10 mouse cellular contexts compared by ENCODE assay signal in the genomic region with DNA sequence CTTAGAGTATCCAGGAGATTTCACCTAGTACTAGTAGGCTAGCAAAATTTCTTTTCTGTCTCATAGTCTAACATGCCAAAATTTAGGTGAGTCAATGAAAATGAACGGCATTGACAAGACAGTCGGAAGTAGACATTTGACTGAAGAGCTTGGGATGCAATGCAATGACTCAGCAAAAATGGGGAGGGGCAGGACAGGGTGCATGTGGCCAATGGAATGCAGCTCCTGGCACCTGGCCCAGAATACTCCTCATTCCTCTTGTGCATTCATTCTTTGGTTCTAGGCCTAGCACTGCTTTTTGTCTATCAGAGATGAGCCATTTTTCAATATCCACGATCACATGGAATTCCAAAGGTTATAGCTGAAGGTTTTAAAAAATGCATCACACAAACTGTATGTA. TPM values are rescaled to one million over a fixed set of nuclear protein-coding genes. Genes with fewer than 3 reads are reported as not detected.
DNase-seq lines count a peak whose midpoint lies in the region; ATAC-seq and TF ChIP-seq lines count a peak whose summit lies in the region.
"Had no signal": no experiment of that assay in that cellular context is flagged by ENCODE, and none has a peak within 500 bp of the region (broad histone marks: within the 10 kb centered on the region; RNA-seq: fewer than 3 reads in every experiment).

No protein-coding gene starts in this region.

- no peaks in the 10 kb centered on the region for H3K9me3 ChIP-seq in heart, embryonic 10.5 days
- H3K9me3 ChIP-seq in lung, embryonic 15.5 days = no peaks in the 10 kb centered on the region
- H3K9me3 ChIP-seq: limb, embryonic 13.5 days; stomach, embryonic 15.5 days had no signal

- no peak overlapping the region for H3K27ac ChIP-seq in left cerebral cortex, adult 2 months
- no peak overlapping the region for H3K27ac ChIP-seq in heart, embryonic 10.5 days
- no peak overlapping the region for H3K27ac ChIP-seq in lung, embryonic 15.5 days
- H3K27ac ChIP-seq: limb, embryonic 13.5 days; stomach, embryonic 15.5 days had no signal

- H3K4me3 ChIP-seq in left cerebral cortex, adult 2 months = no peak overlapping the region
- H3K4me3 ChIP-seq in heart, embryonic 10.5 days = no peak overlapping the region
- no peak overlapping the region for H3K4me3 ChIP-seq in lung, embryonic 15.5 days
- H3K4me3 ChIP-seq: limb, embryonic 13.5 days; stomach, embryonic 15.5 days had no signal

- no peaks in the 10 kb centered on the region for H3K4me1 ChIP-seq in heart, embryonic 10.5 days
- no peaks in the 10 kb centered on the region for H3K4me1 ChIP-seq in lung, embryonic 15.5 days
- H3K4me1 ChIP-seq: limb, embryonic 13.5 days; stomach, embryonic 15.5 days had no signal

- 81% methylated on average over 3 of the region's 3 CpGs for WGBS in heart, embryonic 10.5 days
- 53% methylated on average over 3 of the region's 3 CpGs for whole genome bisulfite sequencing in lung, embryonic 15.5 days

- no peaks in the 10 kb centered on the region for H3K27me3 ChIP-seq in heart, embryonic 10.5 days (ENCODE audit: insufficient read depth, poor library complexity, severe bottlenecking)
- no peaks in the 10 kb centered on the region for H3K27me3 ChIP-seq in lung, embryonic 15.5 days
- H3K27me3 ChIP-seq: limb, embryonic 13.5 days; stomach, embryonic 15.5 days had no signal

- no peak overlapping the region for H3K4me2 ChIP-seq in lung, embryonic 15.5 days
- H3K4me2 ChIP-seq: limb, embryonic 13.5 days; stomach, embryonic 15.5 days had no signal

- peak; percentile 39; the same call in 1 of the 2 replicates for ATAC-seq in lung, embryonic 15.5 days (ENCODE audit: borderline replicate concordance, extremely low read depth, low FRiP score, low TSS enrichment)

- no peak for TF ChIP-seq CTCF in left cerebral cortex, adult 2 months (IDR thresholded peaks at IDR 0.05)

- H3K9ac ChIP-seq in lung, embryonic 15.5 days = no peak overlapping the region
- H3K9ac ChIP-seq: limb, embryonic 13.5 days; stomach, embryonic 15.5 days had no signal

- intact Hi-C loops in left cerebral cortex, postnatal 4 days (cut with DNase I) = no loop called here
- intact Hi-C loops in left cerebral cortex, adult 2 months (cut with DNase I) = no loop called here

- peak; percentile 16 for DNase-seq in left cerebral cortex, postnatal 4 days
- DNase-seq in left cerebral cortex, adult 2 months (ENCODE audit: extremely low spot score in 1 of 2, low spot score in 2 of 2) = no peak
- DNase-seq in NIH3T3 (ENCODE audit: low read depth) = peak; percentile 83
- DNase-seq in heart, embryonic 10.5 days (ENCODE audit: low spot score) = peak; percentile 75
- DNase-seq in neural tube, embryonic 10.5 days (ENCODE audit: extremely low spot score, low spot score) = no peak
- no peak for DNase-seq in thymus, postnatal 0 days (ENCODE audit: low spot score)
- DNase-seq in natural killer cell, adult 2 months (ENCODE audit: low spot score in 2 of 2) = no peak

- H3K36me3 ChIP-seq in heart, embryonic 10.5 days = no peaks in the 10 kb centered on the region
- no peaks in the 10 kb centered on the region for H3K36me3 ChIP-seq in lung, embryonic 15.5 days
- H3K36me3 ChIP-seq: limb, embryonic 13.5 days; stomach, embryonic 15.5 days had no signal

RNA-seq across cellular contexts. Expression of gene Sema3e, which starts 48.1 kb away (rescaled TPM):
- 1 to 10 TPM; 7.0 to 7.4 TPM for total RNA-seq in left cerebral cortex, postnatal 4 days (2021)
- 10 to 100 TPM; 12.2 to 13.0 TPM for total RNA-seq in left cerebral cortex, adult 2 months (2021)
- polyA plus RNA-seq in heart, embryonic 10.5 days (2016; fragmentation: Nextera tagmentation; extraction: Ambion mirVana) = 0.89 and 1.3 TPM in 2 replicates
- polyA plus RNA-seq in lung, embryonic 15.5 days (2015; fragmentation: Nextera tagmentation; extraction: Ambion mirVana) = 22.3 and 24.2 TPM in 2 replicates
- polyA plus RNA-seq in thymus, postnatal 0 days (2015; fragmentation: Nextera tagmentation; extraction: Ambion mirVana) = 0.09 and 0.20 TPM in 2 replicates

Comparison
In these comparisons a context has a peak if more than half of its experiments do, and no peak if none do; other contexts are left out.
1. DNase-seq: peak in left cerebral cortex, postnatal 4 days (single experiment), NIH3T3 (single experiment) and heart, embryonic 10.5 days (single experiment); none in left cerebral cortex, adult 2 months (0 of 2), neural tube, embryonic 10.5 days (single experiment), thymus, postnatal 0 days (single experiment) and natural killer cell, adult 2 months (0 of 2).
2. RNA of gene Sema3e, which starts 48.1 kb away (polyA plus RNA-seq): 22.3 to 24.2 TPM in lung, embryonic 15.5 days; 0.89 to 1.3 TPM in heart, embryonic 10.5 days and 0.09 to 0.20 TPM in thymus, postnatal 0 days; every median in the first group is over 10 times any median in the second.